Mouse (Mus musculus): Measurements from ENCODE around the gene Hrct1. TPM values are rescaled to one million over a fixed set of nuclear protein-coding genes. Genes with fewer than 3 reads are reported as not detected.

Hrct1 gene
- polyA plus RNA-seq, 1 experiment, result 0.69 TPM

DNA sequence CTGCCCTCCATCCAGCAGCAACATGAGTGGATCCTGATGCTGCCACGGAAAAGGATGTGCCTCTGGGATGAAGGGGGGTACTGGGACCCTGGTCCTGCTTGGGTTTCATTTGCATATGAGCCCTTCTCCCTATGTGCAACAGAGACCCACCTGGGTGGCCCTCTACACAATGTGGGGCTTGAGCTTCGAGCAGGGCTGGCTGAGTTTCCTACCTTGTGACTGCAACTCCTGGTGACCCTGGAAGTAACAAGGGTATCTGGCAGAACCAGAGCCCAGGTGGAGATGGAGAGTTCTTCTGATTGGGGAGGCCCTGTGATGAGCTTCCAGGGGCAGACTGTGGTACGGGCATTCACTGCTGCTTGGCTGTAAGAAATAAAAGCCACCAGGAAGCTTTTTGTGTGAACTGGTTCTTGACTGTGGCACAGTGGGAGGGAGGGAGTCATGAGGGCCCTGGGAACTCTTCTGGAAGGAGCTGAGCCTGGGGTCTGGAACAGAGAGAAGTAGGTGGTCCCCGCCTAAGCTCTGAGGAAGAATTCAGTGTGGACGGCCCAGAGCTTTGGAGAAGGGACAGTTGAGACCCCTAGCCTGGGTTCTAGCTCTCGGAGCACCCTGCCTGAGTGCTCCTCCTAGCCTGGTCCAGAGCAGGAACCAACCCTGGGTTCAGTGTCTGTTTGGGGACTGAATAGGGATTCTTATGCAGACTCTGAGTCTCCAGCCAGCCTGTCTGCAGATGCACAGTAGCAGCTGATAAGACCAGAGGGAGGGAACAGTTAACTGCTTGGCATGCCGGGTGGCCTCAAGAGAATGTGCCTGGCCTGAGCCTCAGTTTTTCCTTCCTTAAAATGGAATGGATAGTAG lies 959 bp downstream of the Hrct1 start:
- H3K36me3 ChIP-seq (ENCODE audit: control insufficient read depth, insufficient read depth, low read length), result no peaks in the 10 kb centered on the region
- no peak overlapping the region for H3K4me3 ChIP-seq (ENCODE audit: extremely low read depth, insufficient read depth, insufficient read length)
- H3K27me3 ChIP-seq (ENCODE audit: control insufficient read depth, insufficient read depth, low read length), result no peaks in the 10 kb centered on the region
- H3K27ac ChIP-seq (ENCODE audit: insufficient read depth, low read length), result peak overlapping the region; percentile 61
- no peak for TF ChIP-seq CTCF (IDR thresholded peaks at IDR 0.05; ENCODE audit: extremely low read depth, insufficient read depth, insufficient read length, insufficient replicate concordance)
- no peak for TF ChIP-seq POLR2A (IDR thresholded peaks at IDR 0.05; ENCODE audit: low read depth, low read length)
- no peak for DNase-seq (ENCODE audit: low read depth in 1 of 2, low spot score in 2 of 2)
- no peaks in the 10 kb centered on the region for H3K4me1 ChIP-seq (ENCODE audit: control insufficient read depth, insufficient read depth, insufficient read length)
- WGBS, result 76% methylated on average over 7 of the region's 7 CpGs

DNA sequence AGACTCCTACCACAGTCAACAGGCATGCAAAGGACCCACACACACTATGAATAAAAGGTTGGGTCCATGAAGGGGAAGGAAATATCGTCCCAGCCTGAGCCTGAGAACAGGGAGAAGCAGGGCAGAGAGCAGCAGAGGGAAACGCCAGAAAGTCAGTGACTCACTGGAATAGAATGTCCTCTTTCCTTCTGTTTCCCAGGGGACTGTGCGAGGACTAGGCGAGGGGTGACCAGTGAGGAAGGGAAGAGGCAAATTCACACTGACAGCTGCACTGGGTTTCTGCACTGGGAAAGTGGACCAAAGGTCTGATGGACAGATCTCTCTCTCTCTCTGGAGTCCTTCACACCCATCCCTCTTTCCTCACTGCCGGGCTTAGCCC lies 1.6 kb downstream of the Hrct1 start:
- H3K27ac ChIP-seq (ENCODE audit: insufficient read depth, low read length), result peak overlapping the region; percentile 61
- no peak for TF ChIP-seq POLR2A (IDR thresholded peaks at IDR 0.05; ENCODE audit: low read depth, low read length)
- TF ChIP-seq CTCF (IDR thresholded peaks at IDR 0.05; ENCODE audit: extremely low read depth, insufficient read depth, insufficient read length, insufficient replicate concordance), result no peak
- H3K27me3 ChIP-seq (ENCODE audit: control insufficient read depth, insufficient read depth, low read length), result no peaks in the 10 kb centered on the region
- no peak for DNase-seq (ENCODE audit: low read depth in 1 of 2, low spot score in 2 of 2)
- no peaks in the 10 kb centered on the region for H3K4me1 ChIP-seq (ENCODE audit: control insufficient read depth, insufficient read depth, insufficient read length)
- no peaks in the 10 kb centered on the region for H3K36me3 ChIP-seq (ENCODE audit: control insufficient read depth, insufficient read depth, low read length)
- 48% methylated on average over 5 of the region's 5 CpGs for WGBS
- H3K4me3 ChIP-seq (ENCODE audit: extremely low read depth, insufficient read depth, insufficient read length), result no peak overlapping the region

DNA sequence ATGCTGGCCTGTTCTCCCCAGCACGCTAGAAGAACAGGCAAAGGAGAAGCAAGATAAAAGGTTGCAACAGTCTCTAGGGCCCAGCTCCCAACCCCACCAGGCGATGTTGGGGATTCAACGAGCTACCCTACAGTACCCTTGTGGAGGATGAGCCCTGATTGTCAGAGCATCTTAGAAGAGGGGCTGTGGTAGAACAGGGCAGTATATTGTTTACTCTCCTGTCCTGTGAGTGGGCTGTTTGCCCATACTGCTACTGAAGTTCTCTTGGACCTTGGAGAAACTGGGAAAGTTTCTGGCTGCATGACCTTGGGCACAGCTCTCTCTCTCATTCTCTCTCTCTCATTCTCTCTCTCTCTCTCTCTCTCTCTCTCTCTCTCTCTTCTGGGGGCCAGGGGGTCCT lies 2.1 kb downstream of the Hrct1 start:
- 64% methylated on average over 3 of the region's 3 CpGs for WGBS
- H3K4me1 ChIP-seq (ENCODE audit: control insufficient read depth, insufficient read depth, insufficient read length), result no peaks in the 10 kb centered on the region
- H3K36me3 ChIP-seq (ENCODE audit: control insufficient read depth, insufficient read depth, low read length), result no peaks in the 10 kb centered on the region
- peak overlapping the region; percentile 60 for H3K27ac ChIP-seq (ENCODE audit: insufficient read depth, low read length)
- H3K4me3 ChIP-seq (ENCODE audit: extremely low read depth, insufficient read depth, insufficient read length), result no peak overlapping the region
- no peak for DNase-seq (ENCODE audit: low read depth in 1 of 2, low spot score in 2 of 2)
- no peaks in the 10 kb centered on the region for H3K27me3 ChIP-seq (ENCODE audit: control insufficient read depth, insufficient read depth, low read length)
- no peak for TF ChIP-seq POLR2A (IDR thresholded peaks at IDR 0.05; ENCODE audit: low read depth, low read length)
- TF ChIP-seq CTCF (IDR thresholded peaks at IDR 0.05; ENCODE audit: extremely low read depth, insufficient read depth, insufficient read length, insufficient replicate concordance), result no peak

DNA sequence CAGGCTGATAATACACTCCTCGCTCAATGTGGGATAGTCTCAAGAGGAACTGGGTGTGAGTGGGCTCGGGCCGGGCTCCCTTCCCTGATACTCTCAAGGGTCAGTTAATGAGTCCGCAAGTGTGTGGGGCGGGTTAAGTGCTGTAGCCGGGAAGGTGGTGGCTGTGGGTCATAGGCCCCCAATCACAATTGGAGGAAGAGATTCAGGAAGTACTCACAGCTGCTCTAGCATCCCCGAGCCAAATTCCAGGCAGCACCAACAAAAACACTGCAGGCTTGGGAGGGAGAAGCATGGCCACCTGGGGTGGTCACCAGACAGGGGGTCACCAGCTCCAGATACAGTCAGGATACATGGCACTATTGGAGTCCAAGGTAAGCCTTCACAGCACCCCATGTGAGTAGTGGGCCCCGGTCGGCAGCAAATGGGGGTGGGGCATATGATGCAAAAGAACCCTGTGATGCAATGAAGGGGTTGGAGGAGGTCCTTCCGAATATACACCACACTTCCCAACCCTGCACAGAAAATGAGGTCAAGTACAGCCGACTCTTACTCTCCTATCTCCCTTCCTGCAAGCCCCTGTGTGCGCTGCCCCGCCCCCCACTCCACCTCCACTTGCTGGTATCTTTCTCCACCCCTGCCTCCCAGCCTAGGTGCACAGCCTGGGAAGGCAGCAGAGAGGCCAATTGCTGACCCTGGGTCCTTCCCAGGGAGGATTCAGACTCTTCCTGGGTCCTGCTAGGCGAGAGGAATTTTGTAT lies 3.0 kb downstream of the Hrct1 start, which contains the start of gene Spaar:
Gene Spaar (plus strand): TSS at position 241 of the 757 bp plus-strand sequence.
- no peak within 1 kb of the TSS for H3K4me3 ChIP-seq (ENCODE audit: extremely low read depth, insufficient read depth, insufficient read length)
- peak within 1 kb of the TSS; percentile 60 for H3K27ac ChIP-seq (ENCODE audit: insufficient read depth, low read length)
- no peaks in the 10 kb centered on the region for H3K4me1 ChIP-seq (ENCODE audit: control insufficient read depth, insufficient read depth, insufficient read length)
- DNase-seq (ENCODE audit: low read depth in 1 of 2, low spot score in 2 of 2), result no peak
- WGBS, result 51% methylated on average over 14 of the region's 14 CpGs
- H3K36me3 ChIP-seq (ENCODE audit: control insufficient read depth, insufficient read depth, low read length), result no peaks in the 10 kb centered on the region
- H3K27me3 ChIP-seq (ENCODE audit: control insufficient read depth, insufficient read depth, low read length), result no peaks in the 10 kb centered on the region
- no peak for TF ChIP-seq CTCF (IDR thresholded peaks at IDR 0.05; ENCODE audit: extremely low read depth, insufficient read depth, insufficient read length, insufficient replicate concordance)
- TF ChIP-seq POLR2A (IDR thresholded peaks at IDR 0.05; ENCODE audit: low read depth, low read length), result no peak

DNA sequence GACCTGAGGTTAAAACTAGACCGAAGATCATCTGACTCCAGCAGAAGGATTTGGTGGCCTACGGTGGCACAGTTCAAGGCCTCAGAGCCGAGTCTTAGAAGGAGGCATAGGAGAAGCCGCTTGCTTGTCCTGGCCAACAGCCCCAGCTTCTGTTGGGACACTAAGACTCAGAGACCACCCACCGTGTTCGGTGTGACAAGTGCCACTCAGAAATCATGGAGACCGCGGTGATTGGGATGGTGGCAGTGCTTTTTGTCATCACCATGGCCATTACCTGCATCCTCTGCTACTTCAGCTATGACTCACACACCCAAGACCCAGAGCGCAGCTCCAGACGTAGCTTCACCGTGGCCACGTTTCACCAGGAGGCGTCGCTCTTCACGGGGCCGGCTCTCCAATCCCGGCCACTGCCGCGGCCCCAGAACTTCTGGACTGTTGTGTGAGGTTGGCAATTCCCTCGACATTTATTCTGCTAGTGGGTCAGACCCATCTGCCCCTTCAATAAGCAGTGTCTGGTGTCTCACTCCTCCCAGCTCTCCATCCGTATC lies 3.8 kb downstream of the Hrct1 start:
- 81% methylated on average over 21 of the region's 21 CpGs for WGBS
- TF ChIP-seq CTCF (IDR thresholded peaks at IDR 0.05; ENCODE audit: extremely low read depth, insufficient read depth, insufficient read length, insufficient replicate concordance), result no peak
- no peak for TF ChIP-seq POLR2A (IDR thresholded peaks at IDR 0.05; ENCODE audit: low read depth, low read length)
- no peak for DNase-seq (ENCODE audit: low read depth in 1 of 2, low spot score in 2 of 2)
- H3K27ac ChIP-seq (ENCODE audit: insufficient read depth, low read length), result no peak overlapping the region
- H3K27me3 ChIP-seq (ENCODE audit: control insufficient read depth, insufficient read depth, low read length), result no peaks in the 10 kb centered on the region
- no peaks in the 10 kb centered on the region for H3K4me1 ChIP-seq (ENCODE audit: control insufficient read depth, insufficient read depth, insufficient read length)
- no peaks in the 10 kb centered on the region for H3K36me3 ChIP-seq (ENCODE audit: control insufficient read depth, insufficient read depth, low read length)
- no peak overlapping the region for H3K4me3 ChIP-seq (ENCODE audit: extremely low read depth, insufficient read depth, insufficient read length)

DNA sequence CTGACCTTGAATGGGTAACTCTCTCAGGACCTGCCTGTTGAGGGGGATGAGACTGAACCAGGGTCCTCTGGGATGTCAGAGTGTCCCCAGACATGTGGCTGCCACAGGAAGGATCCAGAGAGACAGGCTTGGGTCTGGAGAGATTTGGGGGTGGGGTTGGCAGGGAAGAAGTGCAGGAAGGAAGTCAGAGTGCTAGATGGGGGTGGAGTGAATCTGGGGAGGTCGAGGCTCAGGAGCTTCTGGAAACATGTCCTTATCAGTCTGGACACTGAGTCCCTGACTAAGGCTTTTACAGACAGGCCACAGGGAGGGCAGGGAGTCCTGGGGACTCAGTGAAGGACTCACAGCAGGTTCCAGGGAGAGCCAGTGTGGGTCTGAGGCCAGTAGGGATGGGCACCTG lies 5.2 kb downstream of the Hrct1 start:
- no peaks in the 10 kb centered on the region for H3K4me1 ChIP-seq (ENCODE audit: control insufficient read depth, insufficient read depth, insufficient read length)
- DNase-seq (ENCODE audit: low read depth in 1 of 2, low spot score in 2 of 2), result no peak
- no peak for TF ChIP-seq CTCF (IDR thresholded peaks at IDR 0.05; ENCODE audit: extremely low read depth, insufficient read depth, insufficient read length, insufficient replicate concordance)
- no peak for TF ChIP-seq POLR2A (IDR thresholded peaks at IDR 0.05; ENCODE audit: low read depth, low read length)
- H3K36me3 ChIP-seq (ENCODE audit: control insufficient read depth, insufficient read depth, low read length), result no peaks in the 10 kb centered on the region
- no peaks in the 10 kb centered on the region for H3K27me3 ChIP-seq (ENCODE audit: control insufficient read depth, insufficient read depth, low read length)
- no peak overlapping the region for H3K27ac ChIP-seq (ENCODE audit: insufficient read depth, low read length)
- H3K4me3 ChIP-seq (ENCODE audit: extremely low read depth, insufficient read depth, insufficient read length), result no peak overlapping the region
- 4% methylated on average over 1 of the region's 1 CpGs for WGBS

Measured in spleen, adult 2 months (tissue).